Mouse (Mus musculus) spleen, adult 2 months (tissue): Measurements from ENCODE around the gene Prkca.

Experiments
- CTCF ChIP-seq: fragments of 200-500 bp; IDR thresholded peaks from 2 replicates; pipeline ENCODE4 v1.5.1; 2011; ENCODE audit warnings: mild to moderate bottlenecking, inconsistent platforms; ENCODE audit not compliant: insufficient read depth, insufficient read length, insufficient replicate concordance; ENCODE audit errors: extremely low read depth
- POLR2A ChIP-seq: fragments of 200-500 bp; IDR thresholded peaks from 2 replicates; pipeline ENCODE4 v1.6.1; 2011; ENCODE audit warnings: low read depth, low read length, inconsistent platforms

- TF ChIP-seq POLR2A, result no peak
- no peak for TF ChIP-seq CTCF
Measured at GRCm38 (mm10) chr11:107951431-107951830, 392.3 kb downstream of the Prkca start.
